Mouse (Mus musculus) cerebellum, postnatal 36 days (tissue): ENCODE results near the gene Atg7.

ENCODE experiments used
- DNase-seq, 2 experiments: peaks; one replicate each; pipeline ENCODE4 v3.0.0; 2021 to 2022; ENCODE audit warnings: mixed read lengths in 2 of 2

Atg7 gene

GRCm38 (mm10) chr6:114687035-114687434, 44.1 kb downstream of the Atg7 start:
- DNase-seq, result no peak

DNA sequence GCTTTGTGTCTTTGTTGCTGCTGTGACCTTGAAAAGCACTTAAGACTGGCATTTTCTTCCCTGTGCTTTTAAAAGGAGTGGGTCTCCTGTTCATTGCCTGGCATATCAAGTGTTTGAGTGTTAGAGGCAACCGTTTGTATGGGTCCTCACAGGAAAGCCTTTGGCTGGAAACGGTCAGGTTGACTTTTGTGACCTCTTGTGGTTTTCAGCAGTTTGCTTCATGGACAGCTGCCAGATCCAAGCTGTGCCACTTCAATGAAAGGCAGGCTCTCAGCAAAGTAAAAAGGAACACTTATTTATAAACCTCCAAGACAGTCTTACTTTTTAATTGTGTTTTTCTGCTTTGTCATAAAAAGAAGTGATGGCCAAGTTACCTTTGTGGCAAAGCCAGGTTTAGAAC, 47.8 kb downstream of the Atg7 start:
- DNase-seq, result no peak

- DNase-seq, result no peak
These were observed 48.6 kb downstream of the Atg7 start for GRCm38 (mm10) chr6:114691530-114691929.

DNA sequence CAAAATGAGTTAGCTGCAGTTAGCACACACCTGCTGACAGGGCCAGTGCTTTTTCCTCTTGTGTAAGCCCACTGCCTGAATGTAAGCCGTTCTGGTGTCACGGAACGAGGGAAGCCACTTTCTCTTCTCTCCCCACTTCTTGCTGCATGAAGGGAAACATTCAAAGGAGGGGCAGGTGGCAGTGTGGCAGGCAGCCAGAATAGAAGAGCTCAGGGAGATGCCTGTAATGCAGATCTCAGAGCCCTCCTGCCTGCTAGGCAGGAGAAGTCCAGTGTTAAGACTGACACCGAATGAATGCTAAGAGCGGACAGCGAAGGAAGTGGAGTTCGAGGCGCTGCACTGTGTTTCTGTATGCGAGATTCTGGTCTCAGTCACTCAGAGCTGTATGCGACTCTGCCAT, 49.8 kb downstream of the Atg7 start:
- DNase-seq, result peak; percentile 23 to 24

GRCm38 (mm10) chr6:114697646-114698490, 55.0 kb downstream of the Atg7 start:
- peak; percentile 72 to 73 for DNase-seq

GRCm38 (mm10) chr6:114698578-114698977, 55.7 kb downstream of the Atg7 start:
- DNase-seq, result no peak

DNA sequence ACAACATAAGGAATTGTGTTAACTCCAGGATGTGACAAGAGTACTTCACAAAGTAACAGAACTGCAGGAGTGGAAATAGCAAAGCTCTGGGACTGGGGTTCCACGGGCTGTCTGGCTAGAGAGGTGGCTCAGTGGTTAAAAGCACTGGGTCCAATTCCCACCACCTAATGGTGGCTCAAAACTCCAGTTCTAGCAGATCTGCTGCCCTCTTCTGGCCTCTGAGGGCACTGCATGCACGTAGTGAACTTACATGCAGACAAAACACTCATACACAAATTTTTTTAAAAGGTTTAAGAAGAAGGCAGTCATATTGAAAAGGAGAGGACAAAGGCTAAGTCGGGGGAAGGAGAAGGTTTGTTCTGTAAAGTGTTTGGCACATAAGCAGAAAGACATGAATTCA, 57.8 kb downstream of the Atg7 start:
- no peak for DNase-seq

GRCm38 (mm10) chr6:114707032-114707431, 64.1 kb downstream of the Atg7 start:
- no peak for DNase-seq

DNA sequence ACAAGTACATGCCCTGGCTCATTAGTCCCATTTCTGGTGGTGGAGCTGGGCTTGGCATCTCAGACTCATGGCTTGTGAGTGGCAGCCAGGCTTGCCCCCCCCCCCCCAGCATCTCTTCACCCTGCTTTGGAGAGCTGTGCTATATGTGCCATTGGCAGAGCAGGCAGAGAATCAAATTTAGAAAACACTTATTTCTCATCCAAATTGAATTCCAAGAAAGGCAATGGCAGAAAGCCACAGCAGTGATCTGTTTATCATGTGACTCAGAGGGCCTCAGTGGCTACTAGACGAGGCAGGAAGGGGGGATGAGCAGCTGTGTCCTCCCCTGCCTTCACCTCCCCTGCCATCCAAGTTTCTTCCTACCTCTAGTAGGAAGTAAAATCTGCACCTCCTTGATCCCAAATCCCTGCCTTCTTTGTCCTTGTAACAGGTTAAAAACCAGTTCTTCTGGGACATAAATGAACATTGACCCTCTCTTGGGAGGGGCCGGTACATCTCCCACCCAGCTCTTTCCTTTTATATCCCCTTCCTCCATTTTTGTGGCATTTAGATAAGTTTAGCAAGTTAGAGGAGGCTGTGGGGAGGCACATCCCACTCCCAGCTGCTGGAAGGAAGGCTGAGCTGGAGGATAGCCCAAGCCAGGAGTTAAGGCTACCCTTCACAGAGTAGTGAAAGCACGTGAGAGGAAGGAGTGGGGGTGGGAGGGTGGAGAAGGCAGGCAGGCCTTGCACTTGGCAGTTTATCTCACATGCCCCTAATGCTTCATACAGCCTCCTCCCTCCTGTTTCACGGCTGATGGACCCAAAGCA, 69.5 kb downstream of the Atg7 start:
- no peak for DNase-seq

DNA sequence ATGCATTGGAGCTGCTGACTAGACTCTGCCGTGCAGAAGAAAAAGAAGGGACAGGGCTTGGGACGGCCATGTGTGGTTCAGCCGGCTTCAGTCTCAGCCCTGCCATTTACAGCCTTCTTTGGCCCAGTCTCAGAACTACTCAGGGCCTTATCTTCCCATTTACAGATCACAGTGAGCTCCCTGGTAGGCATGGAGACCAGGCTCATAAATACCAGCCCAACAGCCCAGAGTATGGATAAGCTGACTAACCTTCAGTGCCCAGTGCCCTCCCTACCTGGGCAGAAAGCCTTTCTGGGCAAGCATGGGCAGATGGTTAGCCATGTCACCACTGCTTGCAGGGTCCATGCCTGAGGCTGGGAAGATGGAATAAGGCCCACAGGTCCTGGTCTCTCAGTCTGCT, 70.6 kb downstream of the Atg7 start:
- DNase-seq, result no peak

DNA sequence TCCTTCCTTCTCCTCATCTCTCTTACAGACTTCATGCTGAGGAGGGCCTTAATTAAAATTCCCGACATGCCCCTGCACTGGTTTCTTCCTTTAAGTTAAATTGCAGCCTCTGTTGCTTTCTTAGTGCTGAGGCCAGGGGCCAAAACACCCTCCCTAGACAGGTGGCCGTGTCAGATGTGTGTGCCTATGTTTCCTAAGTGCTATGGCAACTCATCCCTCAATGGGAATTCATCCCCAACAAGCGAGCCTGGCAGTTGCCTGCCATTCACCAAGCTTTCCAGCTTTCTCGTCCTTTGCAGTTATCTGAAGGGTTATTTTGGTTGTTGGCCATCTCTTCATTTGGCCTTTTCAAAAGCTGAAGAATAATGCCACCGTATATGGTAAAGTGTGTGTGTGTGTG, 71.8 kb downstream of the Atg7 start:
- DNase-seq, result no peak

GRCm38 (mm10) chr6:114715289-114716030, 72.6 kb downstream of the Atg7 start:
- no peak for DNase-seq

- no peak for DNase-seq
These were observed 76.2 kb downstream of the Atg7 start for GRCm38 (mm10) chr6:114719100-114719499.

DNA sequence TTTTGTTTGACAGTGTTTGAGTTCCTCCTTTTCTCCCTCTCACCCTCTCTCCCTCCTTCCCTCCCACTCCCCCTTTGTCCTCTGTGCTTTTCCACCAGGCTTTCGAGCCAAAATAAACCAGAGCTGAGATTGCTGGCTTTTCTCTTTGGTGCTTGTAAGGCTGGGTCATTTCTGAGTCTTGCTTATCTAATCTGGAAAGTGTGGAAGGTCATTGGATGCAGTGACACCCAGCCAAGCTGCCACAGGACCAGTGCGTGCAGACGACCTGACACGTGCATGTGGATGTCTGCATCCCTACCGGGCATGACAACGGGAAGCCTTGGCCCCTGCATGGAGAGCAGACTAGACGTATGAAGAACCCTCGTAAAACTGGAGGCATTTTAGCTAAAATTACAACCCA, 76.8 kb downstream of the Atg7 start:
- DNase-seq, result no peak

DNA sequence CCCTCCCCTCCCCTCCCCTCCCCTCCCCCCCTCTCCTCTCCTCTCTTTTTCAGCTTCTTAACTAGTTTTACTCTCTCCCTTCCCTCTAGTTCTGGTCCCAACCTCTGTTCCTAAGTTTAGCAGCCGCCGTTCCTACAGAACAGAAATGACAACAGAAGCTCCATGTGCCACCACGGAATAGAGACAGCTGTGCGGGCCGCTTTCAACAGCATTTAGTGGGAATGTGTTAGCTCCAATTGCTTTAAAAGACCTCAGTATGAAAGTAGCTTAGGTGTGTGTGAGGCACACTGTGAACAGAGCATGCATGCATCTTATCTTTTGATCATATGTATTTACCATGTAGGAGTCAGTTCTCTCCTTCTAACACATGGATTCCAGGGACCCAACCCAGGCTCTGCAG, 79.1 kb downstream of the Atg7 start:
- no peak for DNase-seq

- DNase-seq, result peak; percentile 14 to 38
These were observed 81.0 kb downstream of the Atg7 start for GRCm38 (mm10) chr6:114723925-114724324.

- no peak for DNase-seq
These were observed 81.5 kb downstream of the Atg7 start for GRCm38 (mm10) chr6:114724351-114724750.

DNA sequence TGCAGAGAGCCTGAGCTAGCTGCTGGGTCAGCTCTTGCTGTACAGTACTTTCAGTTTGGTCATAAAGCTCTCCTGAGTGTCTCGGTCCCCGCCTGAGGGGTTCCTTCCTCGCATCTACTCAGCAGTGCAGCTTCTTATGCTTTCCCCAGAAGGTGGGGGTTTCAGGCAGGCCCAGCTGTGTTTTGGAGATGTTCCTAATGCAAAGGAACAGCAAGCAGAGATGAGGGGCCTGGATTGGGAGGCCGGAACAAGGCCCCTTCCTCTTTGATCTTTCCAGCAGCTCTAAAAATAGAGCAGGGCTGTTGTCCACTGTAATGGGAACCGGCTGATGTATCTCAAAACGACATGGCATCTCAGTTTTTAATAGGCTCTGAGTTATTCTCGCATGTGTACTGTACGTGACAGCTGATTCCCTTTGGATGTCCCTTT, 82.3 kb downstream of the Atg7 start:
- DNase-seq, result no peak

GRCm38 (mm10) chr6:114726681-114727080, 83.8 kb downstream of the Atg7 start:
- DNase-seq, result no peak

DNA sequence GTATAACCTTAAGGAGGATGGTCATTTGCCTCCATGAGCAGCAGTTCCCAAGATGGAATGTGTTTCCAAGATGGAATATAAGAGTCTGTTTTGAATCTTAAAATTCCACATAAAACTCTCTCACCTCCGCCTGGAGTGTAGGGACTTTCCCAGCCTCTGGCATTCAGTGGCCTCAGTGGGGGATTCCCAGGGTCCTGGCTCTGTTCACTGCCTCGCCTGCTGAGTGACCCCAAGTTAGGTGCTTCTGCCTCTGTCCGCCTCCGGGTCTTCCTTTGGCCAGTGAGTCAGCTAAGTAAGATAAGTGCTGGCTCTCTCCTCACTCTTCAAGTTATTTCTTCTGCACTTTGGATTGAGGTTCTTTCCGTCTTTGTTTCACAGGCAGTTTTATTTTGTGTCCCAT, 90.3 kb downstream of the Atg7 start:
- no peak for DNase-seq

DNA sequence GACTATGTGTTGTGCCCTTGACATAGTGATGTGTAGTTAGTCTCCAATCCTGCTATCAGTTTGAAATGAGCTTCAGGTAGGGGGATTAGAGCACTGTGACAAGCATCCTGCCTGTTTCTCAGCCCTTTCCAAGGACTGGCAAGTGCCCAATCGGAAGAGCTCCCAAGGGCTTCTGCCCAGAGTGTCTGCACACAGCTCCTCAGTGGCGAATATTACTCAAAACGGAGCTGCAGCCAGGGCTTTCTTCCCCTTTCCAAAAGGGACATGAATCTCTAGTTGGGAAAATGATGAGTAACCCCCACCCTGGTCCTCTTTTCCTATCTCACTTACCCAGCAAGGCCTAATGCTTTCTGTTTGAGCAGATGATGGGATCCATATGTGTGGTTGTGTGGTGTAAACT, 90.8 kb downstream of the Atg7 start:
- DNase-seq, result no peak

- DNase-seq, result no peak
These were observed 92.2 kb downstream of the Atg7 start for GRCm38 (mm10) chr6:114735054-114735453.

- no peak for DNase-seq
These were observed 93.5 kb downstream of the Atg7 start for GRCm38 (mm10) chr6:114736355-114736754.
